Mouse (Mus musculus): ENCODE results near the gene Clcn6.
A peak's percentile ranks its signal among the peaks of the same experiment; 100 is the strongest.

Clcn6 gene

GRCm38 (mm10) chr4:148040029-148040830 lies 1.6 kb upstream of the Clcn6 start:
- DNase-seq (ENCODE audit: low spot score in 2 of 2), result no peak

GRCm38 (mm10) chr4:148039254-148040028 lies 820 bp upstream of the Clcn6 start:
- no peak for DNase-seq (ENCODE audit: low spot score in 2 of 2)

GRCm38 (mm10) chr4:148038079-148038599 lies 482 bp downstream of the Clcn6 start:
- DNase-seq (ENCODE audit: low spot score in 2 of 2), result no peak

GRCm38 (mm10) chr4:148035440-148035839 lies 3.2 kb downstream of the Clcn6 start:
- DNase-seq (ENCODE audit: low spot score in 2 of 2), result no peak

DNA sequence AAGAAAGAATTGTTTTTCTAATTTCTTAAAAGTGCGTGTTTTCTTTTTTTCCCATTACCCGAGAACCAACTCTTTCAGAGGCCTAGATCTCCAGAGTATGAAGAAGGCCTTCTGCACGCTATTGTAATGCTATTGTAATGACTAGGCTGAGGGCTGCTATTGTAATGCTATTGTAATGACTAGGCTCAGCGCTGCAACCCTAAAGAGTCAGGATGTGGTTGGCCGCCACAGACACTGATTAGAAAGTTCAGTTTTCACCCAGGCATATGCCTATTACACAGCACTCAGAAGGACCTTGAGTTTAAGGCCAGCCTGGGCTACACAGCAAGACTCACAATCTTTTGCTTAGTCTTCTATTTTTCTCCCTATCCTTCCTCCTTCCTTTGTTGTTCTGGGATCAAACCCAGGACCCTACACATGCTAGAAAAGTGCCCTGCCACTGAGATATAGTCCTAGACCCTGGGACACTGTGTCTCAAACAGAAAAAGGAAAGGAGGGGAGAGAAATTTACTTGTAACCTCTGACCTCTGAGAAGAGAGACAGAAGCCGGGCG lies 4.7 kb downstream of the Clcn6 start:
- peak; percentile 22 to 36 for DNase-seq (ENCODE audit: low spot score in 2 of 2)

DNA sequence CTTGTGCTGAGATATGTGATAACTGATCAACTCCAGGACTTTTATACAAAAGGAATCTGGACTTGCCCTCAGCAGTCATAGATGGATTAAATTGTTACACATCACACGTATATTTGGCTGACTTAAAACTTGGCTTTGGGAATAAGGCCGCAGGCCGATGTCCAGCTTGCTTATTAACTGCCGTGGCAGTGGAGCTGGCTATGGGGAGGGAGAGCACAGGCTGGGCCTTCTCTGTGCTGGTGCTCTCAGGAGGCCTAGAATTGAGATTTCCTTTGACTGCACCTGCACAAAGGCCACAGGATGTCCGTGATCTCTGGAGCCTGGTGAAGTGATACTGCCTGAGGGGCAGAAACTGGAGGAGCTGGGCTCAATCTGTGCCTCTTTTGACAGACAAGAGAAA lies 8.1 kb downstream of the Clcn6 start:
- DNase-seq (ENCODE audit: low spot score in 2 of 2), result no peak

DNA sequence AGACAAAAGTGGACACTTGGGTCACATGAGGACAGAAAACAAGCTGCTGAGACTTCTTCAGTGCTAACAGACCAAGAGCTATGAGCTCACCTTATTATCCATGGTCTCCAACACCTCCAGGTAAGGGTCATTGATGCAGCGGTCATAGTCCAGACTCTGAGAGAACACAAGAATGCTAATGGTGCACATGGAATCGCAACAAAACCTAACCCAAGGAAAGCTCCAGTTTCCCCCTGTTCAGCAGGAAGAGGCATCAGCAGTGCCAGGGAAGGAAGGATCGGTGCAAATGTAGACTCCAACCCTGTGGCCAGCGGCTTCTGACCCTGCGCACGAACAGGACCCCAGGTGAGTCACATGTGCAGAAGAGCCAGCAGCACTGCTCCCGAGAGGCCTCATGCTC lies 9.3 kb downstream of the Clcn6 start:
- DNase-seq (ENCODE audit: low spot score in 2 of 2), result no peak

- no peak for DNase-seq (ENCODE audit: low spot score in 2 of 2)
Observed at GRCm38 (mm10) chr4:148024003-148024402, 14.6 kb downstream of the Clcn6 start.

DNA sequence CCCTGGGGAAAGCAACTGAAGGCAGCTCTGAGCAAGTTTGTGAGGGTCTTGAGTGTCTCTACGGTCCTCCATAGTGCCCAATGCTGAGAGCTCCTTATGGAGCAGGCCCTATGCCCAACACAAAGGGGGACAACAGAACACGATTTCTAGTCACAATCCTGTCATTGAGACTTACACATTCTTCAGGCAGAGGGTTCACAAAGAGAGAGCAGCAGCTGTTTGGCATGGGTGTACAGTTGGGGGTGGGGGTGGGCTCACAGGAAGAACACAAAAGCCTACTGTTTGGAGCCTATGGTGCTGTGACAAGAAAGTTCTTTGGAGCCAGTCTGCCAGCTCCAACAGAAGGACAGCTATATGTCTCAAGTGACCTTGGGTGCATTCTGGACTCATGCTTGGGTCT lies 20.2 kb downstream of the Clcn6 start:
- no peak for DNase-seq (ENCODE audit: low spot score in 2 of 2)

- DNase-seq (ENCODE audit: low spot score in 2 of 2), result no peak
Observed at GRCm38 (mm10) chr4:148016981-148017380, 21.6 kb downstream of the Clcn6 start.

GRCm38 (mm10) chr4:148015418-148015817 lies 23.2 kb downstream of the Clcn6 start:
- no peak for DNase-seq (ENCODE audit: low spot score in 2 of 2)

- no peak for DNase-seq (ENCODE audit: low spot score in 2 of 2)
Observed at GRCm38 (mm10) chr4:148012216-148012615, 26.4 kb downstream of the Clcn6 start.

GRCm38 (mm10) chr4:148011332-148011731 lies 27.3 kb downstream of the Clcn6 start:
- no peak for DNase-seq (ENCODE audit: low spot score in 2 of 2)

DNA sequence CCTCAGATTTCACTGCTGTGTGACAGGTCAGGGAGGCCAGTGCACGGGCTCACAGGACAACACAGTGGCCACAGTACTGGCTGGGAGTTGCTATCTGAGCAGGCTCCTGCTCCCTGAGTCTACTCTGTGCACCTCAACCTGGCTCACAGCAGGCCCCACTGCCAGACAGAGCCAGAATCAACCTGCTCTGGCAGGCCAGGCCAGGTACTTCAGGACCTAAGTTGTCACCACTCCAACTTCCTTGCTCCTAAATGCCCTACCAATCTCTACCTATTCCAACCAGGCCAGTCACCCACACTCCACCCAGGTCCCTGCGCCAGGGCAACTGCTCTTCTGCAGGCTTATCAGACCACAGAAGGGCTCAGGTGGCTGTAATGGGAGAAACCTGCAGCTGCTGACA lies 29.0 kb downstream of the Clcn6 start:
- DNase-seq (ENCODE audit: low spot score in 2 of 2), result no peak

GRCm38 (mm10) chr4:148008412-148008811 lies 30.2 kb downstream of the Clcn6 start:
- no peak for DNase-seq (ENCODE audit: low spot score in 2 of 2)

GRCm38 (mm10) chr4:148004361-148004760 lies 34.3 kb downstream of the Clcn6 start:
- no peak for DNase-seq (ENCODE audit: low spot score in 2 of 2)

DNA sequence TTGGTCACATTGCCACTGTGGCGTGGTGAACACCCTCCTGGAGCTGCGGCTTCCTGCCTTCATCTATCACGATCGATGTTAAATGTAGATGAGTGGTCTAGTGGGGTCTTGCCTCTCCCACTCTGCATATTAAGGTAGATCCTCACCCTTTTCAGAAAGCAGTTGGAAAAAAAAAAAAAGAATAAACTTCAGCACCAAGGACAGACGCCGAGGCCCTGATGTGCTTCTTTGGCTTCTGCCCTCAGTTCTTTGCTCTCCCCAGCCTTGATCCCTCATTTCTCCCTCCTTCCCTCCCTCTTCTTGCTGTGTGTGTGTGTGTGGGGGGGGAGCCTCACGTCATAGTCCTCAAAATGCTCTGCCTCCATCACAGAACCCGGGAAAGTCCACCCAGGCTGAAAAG lies 36.8 kb downstream of the Clcn6 start:
- DNase-seq (ENCODE audit: low spot score in 2 of 2), result no peak

- DNase-seq (ENCODE audit: low spot score in 2 of 2), result no peak
Observed at GRCm38 (mm10) chr4:148001013-148001789, 37.4 kb downstream of the Clcn6 start.

DNA sequence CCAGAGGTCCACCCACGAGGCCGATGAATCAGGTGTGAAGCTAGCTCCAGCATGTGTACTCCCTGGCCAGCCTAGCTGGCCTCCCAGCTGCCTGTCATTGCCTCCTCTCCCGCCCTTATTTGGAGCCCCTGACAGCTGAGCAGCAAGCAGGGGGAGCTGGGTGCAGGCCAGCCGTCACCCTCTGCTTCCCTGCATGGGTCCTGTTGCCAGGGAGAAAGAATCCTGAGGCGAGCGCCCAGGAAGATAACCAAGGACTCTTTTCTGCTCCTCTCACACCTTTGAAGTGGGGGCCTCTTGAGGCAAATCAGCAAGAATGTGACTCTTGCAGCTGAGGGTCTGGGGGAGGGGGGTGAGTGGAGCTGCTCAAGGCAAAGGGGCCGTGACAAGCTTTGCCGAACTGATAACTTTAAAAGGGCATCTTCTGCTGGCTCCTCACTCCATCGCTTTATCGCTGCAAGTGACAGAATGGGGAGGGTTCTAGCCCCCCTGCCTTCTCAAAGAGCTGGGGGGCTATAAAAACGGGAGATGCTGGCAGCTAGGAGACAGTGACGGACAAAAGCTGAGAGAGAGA lies 38.3 kb downstream of the Clcn6 start, which contains the start of gene Nppa:
Nppa (plus strand) TSS at position 521 of the 571 bp plus-strand sequence.
- DNase-seq (ENCODE audit: low spot score in 2 of 2), result no peak

GRCm38 (mm10) chr4:147995311-147995710 lies 43.3 kb downstream of the Clcn6 start:
- no peak for DNase-seq (ENCODE audit: low spot score in 2 of 2)

DNA sequence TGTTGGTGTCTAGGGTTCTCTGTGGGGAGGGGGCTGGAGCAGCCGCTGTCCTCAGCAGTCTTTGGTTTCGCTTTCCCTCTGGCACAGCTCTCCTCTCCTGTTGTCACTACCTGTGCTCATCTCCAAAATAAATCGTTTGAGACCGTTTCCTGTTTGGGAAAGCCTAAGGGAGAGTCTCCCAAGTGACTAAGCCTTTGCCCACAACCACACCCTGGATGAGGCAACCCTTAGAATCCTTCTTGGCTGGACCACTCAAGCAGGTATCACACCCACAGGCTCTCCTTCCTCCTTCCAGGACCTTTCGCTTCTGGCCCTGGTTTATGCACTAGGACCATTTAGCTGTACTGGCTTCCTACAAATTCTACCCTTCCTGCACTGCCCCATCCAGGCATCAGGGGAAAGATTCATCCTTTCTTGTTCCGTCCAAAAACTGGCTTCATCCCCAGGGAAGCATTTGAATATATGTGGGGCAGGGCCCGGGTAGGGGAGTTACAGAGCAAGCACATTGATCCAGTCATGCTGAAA lies 45.0 kb downstream of the Clcn6 start:
- no peak for DNase-seq (ENCODE audit: low spot score in 2 of 2)
